ENCODE assay signal across 19 mouse cellular contexts in the genomic region with DNA sequence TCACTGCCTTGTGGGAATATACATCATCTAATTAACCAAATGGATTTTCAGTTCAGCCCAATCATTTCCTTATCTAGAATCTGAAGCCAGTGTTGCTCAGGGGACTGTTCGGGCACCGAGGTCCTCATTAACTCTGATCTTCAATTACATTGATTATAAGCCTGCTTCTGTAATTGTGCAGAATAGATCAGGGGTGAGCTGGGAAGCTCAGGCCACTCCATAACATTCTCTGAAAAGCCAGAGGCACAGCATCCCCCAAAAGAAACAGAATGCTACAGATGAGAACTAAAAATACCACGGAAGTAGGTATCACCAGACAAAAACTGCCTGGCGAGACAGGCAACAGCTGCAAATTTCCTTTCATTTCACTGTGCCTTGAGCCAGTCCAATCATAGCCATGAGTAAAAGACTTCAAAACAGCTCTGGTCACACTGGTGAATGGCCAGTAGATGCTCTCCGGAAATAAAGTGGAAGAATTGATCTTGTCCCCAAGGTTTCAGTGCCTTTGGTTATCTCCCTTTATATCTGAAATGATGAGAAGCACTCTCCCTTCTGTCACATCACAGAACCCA.
DNase-seq lines count a peak whose midpoint lies in the region; ATAC-seq and TF ChIP-seq lines count a peak whose summit lies in the region.
"Had no signal": no experiment of that assay in that cellular context is flagged by ENCODE, and none has a peak within 500 bp of the region (broad histone marks: within the 10 kb centered on the region; RNA-seq: fewer than 3 reads in every experiment).

No protein-coding gene starts in this region.

- H3K4me3 ChIP-seq in forebrain, postnatal 0 days (ENCODE audit: low read depth, low read length): no peak overlapping the region
- H3K4me3 ChIP-seq in forebrain, embryonic 12.5 days (replicated peaks): no peak overlapping the region
- H3K4me3 ChIP-seq: heart, embryonic 13.5 days; hindbrain, embryonic 15.5 days; kidney, embryonic 15.5 days; limb, embryonic 12.5 days had no signal

- intact Hi-C loops in gastrocnemius, postnatal 14 days (cut with DNase I; ENCODE audit: low total_unique reads): no loop called here

- no peaks in the 10 kb centered on the region for H3K36me3 ChIP-seq in forebrain, postnatal 0 days (ENCODE audit: insufficient read depth)
- H3K36me3 ChIP-seq in forebrain, embryonic 12.5 days (replicated peaks): no peaks in the 10 kb centered on the region
- H3K36me3 ChIP-seq: heart, embryonic 13.5 days; hindbrain, embryonic 15.5 days; kidney, embryonic 15.5 days; limb, embryonic 12.5 days had no signal

- H3K27ac ChIP-seq in forebrain, postnatal 0 days (ENCODE audit: low read depth, low read length): peak overlapping the region; percentile 35; the same call in 1 of the 2 replicates
- H3K27ac ChIP-seq in forebrain, embryonic 12.5 days: no peak overlapping the region
- H3K27ac ChIP-seq: heart, embryonic 13.5 days; hindbrain, embryonic 15.5 days; kidney, embryonic 15.5 days; limb, embryonic 12.5 days; liver, embryonic 14.5 days had no signal

- no peak for TF ChIP-seq CTCF in forebrain, postnatal 0 days (IDR thresholded peaks at IDR 0.05; ENCODE audit: low read depth)

- 57% methylated on average over 5 of the region's 5 CpGs for WGBS in forebrain, postnatal 0 days
- WGBS in forebrain, embryonic 12.5 days: 76% methylated on average over 5 of the region's 5 CpGs

- H3K4me1 ChIP-seq in forebrain, postnatal 0 days (ENCODE audit: insufficient read depth): 0 out of 2 replicates have a peak, but pooled peaks cover 2% of the 10 kb centered on the region
- H3K4me1 ChIP-seq in forebrain, embryonic 12.5 days: no peaks in the 10 kb centered on the region
- H3K4me1 ChIP-seq: heart, embryonic 13.5 days; hindbrain, embryonic 15.5 days; kidney, embryonic 15.5 days; limb, embryonic 12.5 days had no signal

- no peaks in the 10 kb centered on the region for H3K27me3 ChIP-seq in forebrain, postnatal 0 days (ENCODE audit: insufficient read depth, low read length)
- H3K27me3 ChIP-seq in forebrain, embryonic 12.5 days: no peaks in the 10 kb centered on the region
- H3K27me3 ChIP-seq: heart, embryonic 13.5 days; hindbrain, embryonic 15.5 days; kidney, embryonic 15.5 days; limb, embryonic 12.5 days had no signal

- peak; percentile 20 for DNase-seq in forebrain, postnatal 0 days
- peak; percentile 20 for DNase-seq in right cerebral cortex, postnatal 25 days
- no peak for DNase-seq in right cerebral cortex, postnatal 36 days (ENCODE audit: low spot score in 2 of 2)
- DNase-seq in lung, postnatal 25 days (ENCODE audit: low spot score): peak; percentile 11
- DNase-seq in gastrocnemius, adult 18-20 months (ENCODE audit: low spot score): no peak
- DNase-seq in gastrocnemius, postnatal 14 days: no peak
- DNase-seq: adrenal gland, postnatal 25 days; B cell, adult 2 months; cerebellum, adult 9-10 months; heart, postnatal 36 days; retina, postnatal 1 day; thymus, postnatal 4 days had no signal

- no peaks in the 10 kb centered on the region for H3K9me3 ChIP-seq in forebrain, postnatal 0 days (ENCODE audit: low read length)
- H3K9me3 ChIP-seq in forebrain, embryonic 12.5 days: no peaks in the 10 kb centered on the region
- H3K9me3 ChIP-seq: heart, embryonic 13.5 days; hindbrain, embryonic 15.5 days; kidney, embryonic 15.5 days; limb, embryonic 12.5 days had no signal

- ATAC-seq in forebrain, postnatal 0 days: peak; percentile 27
- ATAC-seq in forebrain, embryonic 12.5 days (ENCODE audit: low FRiP score): no peak
- ATAC-seq: intestine, embryonic 16.5 days had no signal

- H3K4me2 ChIP-seq in forebrain, postnatal 0 days (ENCODE audit: low read depth): no peak overlapping the region
- no peak overlapping the region for H3K4me2 ChIP-seq in forebrain, embryonic 12.5 days
- H3K4me2 ChIP-seq: heart, embryonic 13.5 days; hindbrain, embryonic 15.5 days; kidney, embryonic 15.5 days; limb, embryonic 12.5 days had no signal

- H3K9ac ChIP-seq in forebrain, postnatal 0 days: no peak overlapping the region
- H3K9ac ChIP-seq in forebrain, embryonic 12.5 days: no peak overlapping the region
- H3K9ac ChIP-seq: heart, embryonic 13.5 days; hindbrain, embryonic 15.5 days; kidney, embryonic 15.5 days; limb, embryonic 12.5 days; liver, embryonic 14.5 days had no signal

Comparison
In these comparisons a context has a peak if more than half of its experiments do, and no peak if none do; other contexts are left out.
1. DNase-seq: peak in forebrain, postnatal 0 days (single experiment), right cerebral cortex, postnatal 25 days (single experiment) and lung, postnatal 25 days (single experiment); none in right cerebral cortex, postnatal 36 days (0 of 2), gastrocnemius, adult 18-20 months (single experiment) and gastrocnemius, postnatal 14 days (single experiment).